Mouse (Mus musculus): ENCODE measurements around the gene Frg2f1. TPM values are rescaled to one million over a fixed set of nuclear protein-coding genes. Genes with fewer than 3 reads are reported as not detected.
A peak's percentile ranks its signal among the peaks of the same experiment; 100 is the strongest.
"Not testable (repeated sequence)": the region's sequence is repeated elsewhere in the genome, so short reads cannot be mapped to it uniquely, and the experiment has no call there.

Gene Frg2f1
- 1 to 10 TPM; 5.4 to 5.5 TPM for total RNA-seq (2021)

GRCm38 (mm10) chr4:119539031-119539824 is at the start of gene Frg2f1:
Gene Frg2f1 (minus strand): TSS chr4:119539529.
- intact Hi-C loops (cut with DNase I): loop anchor here (2.0 to 10.0 kb wide), 3 partner anchors 86 to 214 kb away; partner anchors contain the start of genes Ppcs, Ppih and Zmynd12
- peak; percentile 88 for DNase-seq (ENCODE audit: low spot score)

GRCm38 (mm10) chr4:119588037-119588436 is 48.7 kb upstream of the Frg2f1 start:
- intact Hi-C loops (cut with DNase I): no loop called here
- DNase-seq (ENCODE audit: low spot score): no peak

GRCm38 (mm10) chr4:119575459-119575858 is 36.1 kb upstream of the Frg2f1 start:
- DNase-seq (ENCODE audit: low spot score): no peak
- intact Hi-C loops (cut with DNase I): no loop called here

- DNase-seq (ENCODE audit: low spot score): no peak
- intact Hi-C loops (cut with DNase I): no loop called here
Measured at GRCm38 (mm10) chr4:119574504-119574903, 35.2 kb upstream of the Frg2f1 start.

- intact Hi-C loops (cut with DNase I): no loop called here
- DNase-seq (ENCODE audit: low spot score): no peak
Measured at GRCm38 (mm10) chr4:119572682-119573081, 33.4 kb upstream of the Frg2f1 start.

GRCm38 (mm10) chr4:119566322-119566835 is 27.1 kb upstream of the Frg2f1 start:
- no peak for DNase-seq (ENCODE audit: low spot score)
- intact Hi-C loops (cut with DNase I): no loop called here

- peak; percentile 24 for DNase-seq (ENCODE audit: low spot score)
- intact Hi-C loops (cut with DNase I): no loop called here
Measured at GRCm38 (mm10) chr4:119563136-119563535, 23.8 kb upstream of the Frg2f1 start.

GRCm38 (mm10) chr4:119555466-119555865 is 16.1 kb upstream of the Frg2f1 start:
- intact Hi-C loops (cut with DNase I): no loop called here
- DNase-seq (ENCODE audit: low spot score): no peak

GRCm38 (mm10) chr4:119550864-119551263 is 11.5 kb upstream of the Frg2f1 start:
- intact Hi-C loops (cut with DNase I): no loop called here
- DNase-seq (ENCODE audit: low spot score): no peak

GRCm38 (mm10) chr4:119540533-119540890 is 1.2 kb upstream of the Frg2f1 start:
- DNase-seq (ENCODE audit: low spot score): no peak
- intact Hi-C loops (cut with DNase I): no loop called here

GRCm38 (mm10) chr4:119539836-119540532 is 655 bp upstream of the Frg2f1 start:
- intact Hi-C loops (cut with DNase I): loop anchor here (2.0 to 10.0 kb wide), 3 partner anchors 85 to 215 kb away; partner anchors contain the start of genes Ppcs, Ppih and Zmynd12
- peak; percentile 20 for DNase-seq (ENCODE audit: low spot score)

- intact Hi-C loops (cut with DNase I): loop anchor here (10.0 kb wide), 2 partner anchors 87 to 213 kb away; partner anchors contain the start of gene Ppih
- no peak for DNase-seq (ENCODE audit: low spot score)
Measured at GRCm38 (mm10) chr4:119537436-119537835, 1.9 kb downstream of the Frg2f1 start.

GRCm38 (mm10) chr4:119536615-119537014 is 2.7 kb downstream of the Frg2f1 start, which contains the start of gene Foxj3:
Gene Foxj3 (plus strand): TSS chr4:119537004.
- DNase-seq (ENCODE audit: low spot score): not testable (repeated sequence)
- intact Hi-C loops (cut with DNase I): loop anchor here (10.0 kb wide), 2 partner anchors 88 to 212 kb away; partner anchors contain the start of gene Ppih

- intact Hi-C loops (cut with DNase I): loop anchor here (10.0 kb wide), 2 partner anchors 90 to 210 kb away; partner anchors contain the start of gene Ppih
- no peak for DNase-seq (ENCODE audit: low spot score)
Measured at GRCm38 (mm10) chr4:119535103-119535502, 4.2 kb downstream of the Frg2f1 start.

GRCm38 (mm10) chr4:119531813-119532212 is 7.5 kb downstream of the Frg2f1 start:
- intact Hi-C loops (cut with DNase I): loop anchor here (5.0 to 10.0 kb wide), 3 partner anchors 93 to 285 kb away; partner anchors contain the start of gene Ppih
- no peak for DNase-seq (ENCODE audit: low spot score)

GRCm38 (mm10) chr4:119526329-119526845 is 12.9 kb downstream of the Frg2f1 start:
- intact Hi-C loops (cut with DNase I): no loop called here

GRCm38 (mm10) chr4:119524466-119524865 is 14.9 kb downstream of the Frg2f1 start:
- intact Hi-C loops (cut with DNase I): no loop called here
- no peak for DNase-seq (ENCODE audit: low spot score)

More at GRCm38 (mm10) chr4:119526329-119526845, 12.9 kb downstream of the Frg2f1 start:
- DNase-seq (ENCODE audit: low spot score): no peak

GRCm38 (mm10) chr4:119524010-119524409 is 15.3 kb downstream of the Frg2f1 start:
- DNase-seq (ENCODE audit: low spot score): no peak
- intact Hi-C loops (cut with DNase I): no loop called here

- DNase-seq (ENCODE audit: low spot score): no peak
- intact Hi-C loops (cut with DNase I): no loop called here
Measured at GRCm38 (mm10) chr4:119523575-119523974, 15.8 kb downstream of the Frg2f1 start.

GRCm38 (mm10) chr4:119512731-119513141 is 26.6 kb downstream of the Frg2f1 start:
- intact Hi-C loops (cut with DNase I): no loop called here

More at GRCm38 (mm10) chr4:119512731-119513141, 26.6 kb downstream of the Frg2f1 start:
- no peak for DNase-seq (ENCODE audit: low spot score)

All from heart, postnatal 25 days (tissue).